Mouse (Mus musculus): ENCODE measurements at regions not wholly inside any gene's neighbourhood (a gene's known extent, or its start where the extent isn't known, plus 50 kb on each side); places are given as distances from the start of the nearest gene placed in this dataset.

- DNase-seq (ENCODE audit: low spot score) = no peak
Measured at GRCm38 (mm10) chr7:125262672-125263365, 181.7 kb upstream of the Kdm8 start.

- DNase-seq (ENCODE audit: low spot score) = no peak
Measured at GRCm38 (mm10) chr7:125263756-125264155, 180.7 kb upstream of the Kdm8 start.

GRCm38 (mm10) chr7:125270711-125271110 lies 173.8 kb upstream of the Kdm8 start:
- no peak for DNase-seq (ENCODE audit: low spot score)

- no peak for DNase-seq (ENCODE audit: low spot score)
Measured at GRCm38 (mm10) chr7:125271356-125271755, 173.1 kb upstream of the Kdm8 start.

- no peak for DNase-seq (ENCODE audit: low spot score)
Measured at GRCm38 (mm10) chr7:125281371-125281770, 163.1 kb upstream of the Kdm8 start.

- no peak for DNase-seq (ENCODE audit: low spot score)
Measured at GRCm38 (mm10) chr7:125295226-125295625, 149.2 kb upstream of the Kdm8 start.

GRCm38 (mm10) chr7:125308433-125308832 lies 136.0 kb upstream of the Kdm8 start:
- DNase-seq (ENCODE audit: low spot score) = no peak

- DNase-seq (ENCODE audit: low spot score) = no peak
Measured at GRCm38 (mm10) chr7:125310971-125311370, 133.5 kb upstream of the Kdm8 start.

- no peak for DNase-seq (ENCODE audit: low spot score)
Measured at GRCm38 (mm10) chr7:125313604-125314003, 130.9 kb upstream of the Kdm8 start.

GRCm38 (mm10) chr7:125334769-125335168 lies 109.7 kb upstream of the Kdm8 start:
- no peak for DNase-seq (ENCODE audit: low spot score)

GRCm38 (mm10) chr7:125335586-125336165 lies 108.8 kb upstream of the Kdm8 start:
- peak; percentile 3 for DNase-seq (ENCODE audit: low spot score)

GRCm38 (mm10) chr7:125336826-125337225 lies 107.7 kb upstream of the Kdm8 start:
- DNase-seq (ENCODE audit: low spot score) = no peak

GRCm38 (mm10) chr7:125338177-125338751 lies 106.2 kb upstream of the Kdm8 start:
- DNase-seq (ENCODE audit: low spot score) = no peak

GRCm38 (mm10) chr7:125340326-125340905 lies 104.1 kb upstream of the Kdm8 start:
- DNase-seq (ENCODE audit: low spot score) = no peak

- no peak for DNase-seq (ENCODE audit: low spot score)
Measured at GRCm38 (mm10) chr7:125349606-125350005, 94.9 kb upstream of the Kdm8 start.

GRCm38 (mm10) chr7:125354211-125354610 lies 90.3 kb upstream of the Kdm8 start:
- no peak for DNase-seq (ENCODE audit: low spot score)

- DNase-seq (ENCODE audit: low spot score) = no peak
Measured at GRCm38 (mm10) chr7:125354956-125355355, 89.5 kb upstream of the Kdm8 start.

- DNase-seq (ENCODE audit: low spot score) = no peak
Measured at GRCm38 (mm10) chr7:125358016-125358415, 86.5 kb upstream of the Kdm8 start.

GRCm38 (mm10) chr7:125383021-125383420 lies 61.5 kb upstream of the Kdm8 start:
- no peak for DNase-seq (ENCODE audit: low spot score)

- DNase-seq (ENCODE audit: low spot score) = no peak
Measured at GRCm38 (mm10) chr7:125384171-125384570, 60.3 kb upstream of the Kdm8 start.

- DNase-seq (ENCODE audit: low spot score) = peak; percentile 8
Measured at GRCm38 (mm10) chr7:125392536-125392935, 51.9 kb upstream of the Kdm8 start.

GRCm38 (mm10) chr7:125393228-125393627 lies 51.2 kb upstream of the Kdm8 start:
- DNase-seq (ENCODE audit: low spot score) = no peak

GRCm38 (mm10) chr7:125393654-125394346 lies 50.7 kb upstream of the Kdm8 start:
- DNase-seq (ENCODE audit: low spot score) = peak; percentile 53

All from adipocyte (in vitro differentiated cells).